Mouse (Mus musculus) limb, embryonic 14.5 days (tissue): ENCODE measurements around the gene Hoxa5. TPM values are rescaled to one million over a fixed set of nuclear protein-coding genes. Genes with fewer than 3 reads are reported as not detected.
A peak's percentile ranks its signal among the peaks of the same experiment; 100 is the strongest.

Experiments
- ATAC-seq: fragments of 200-750 bp; cut with Nextera tagmentation; 2 replicates; pipeline ENCODE4 v1.8.0; 2017; ENCODE audit warnings: low read depth, moderate number of reproducible peaks, moderate TSS enrichment; ENCODE audit not compliant: low FRiP score
- DNase-seq: peaks from one replicate; pipeline ENCODE4 v3.0.0-alpha.2; 2015; ENCODE audit warnings: low spot score
- H3K27ac ChIP-seq: fragments of 300-500 bp; sonication (generic); replicated peaks from 2 replicates; pipeline ENCODE4 v1.5.1; 2014; ENCODE audit warnings: low read depth, mild to moderate bottlenecking, low read length, moderate library complexity, mixed read lengths
- H3K27me3 ChIP-seq: fragments of 300-500 bp; sonication (generic); 2 replicates; pipeline ENCODE4 v1.6.1; 2014; ENCODE audit warnings: low read length, mixed read lengths; ENCODE audit not compliant: control insufficient read depth, insufficient read depth
- H3K36me3 ChIP-seq: fragments of 300-500 bp; sonication (generic); 2 replicates; pipeline ENCODE4 v1.6.1; 2014; ENCODE audit warnings: mild to moderate bottlenecking, low read length, moderate library complexity, mixed read lengths; ENCODE audit not compliant: control insufficient read depth, insufficient read depth
- H3K4me1 ChIP-seq: fragments of 300-500 bp; sonication (generic); 2 replicates; pipeline ENCODE4 v1.6.1; 2014; ENCODE audit warnings: antibody characterized with exemption, low read length, mixed read lengths; ENCODE audit not compliant: control insufficient read depth, insufficient read depth
- H3K4me2 ChIP-seq: fragments of 300-500 bp; sonication (generic); replicated peaks from 2 replicates; pipeline ENCODE4 v1.6.1; 2014; ENCODE audit warnings: low read depth, mild to moderate bottlenecking, low read length, moderate library complexity; ENCODE audit not compliant: severe bottlenecking
- H3K4me3 ChIP-seq: fragments of 300-500 bp; sonication (generic); replicated peaks from 2 replicates; pipeline ENCODE4 v1.5.1; 2014; ENCODE audit warnings: low read length
- H3K9ac ChIP-seq: fragments of 300-500 bp; sonication (generic); 2 replicates; pipeline ENCODE4 v1.6.1; 2014; ENCODE audit warnings: mild to moderate bottlenecking, low read depth, low read length, moderate library complexity; ENCODE audit not compliant: severe bottlenecking
- H3K9me3 ChIP-seq: fragments of 300-500 bp; sonication (generic); 2 replicates; pipeline ENCODE4 v1.6.1; 2016; ENCODE audit warnings: low read length; ENCODE audit not compliant: control insufficient read depth
- POLR2A ChIP-seq: fragments of 200-500 bp; IDR thresholded peaks from 2 replicates; pipeline ENCODE4 v1.8.0; 2012; ENCODE audit warnings: inconsistent platforms, mild to moderate bottlenecking, moderate library complexity, borderline replicate concordance; ENCODE audit not compliant: insufficient read depth, insufficient read length; ENCODE audit errors: extremely low read depth
- WGBS: fragments of 180-500 bp; shearing (Covaris S2); extraction: QIAGEN DNeasy Blood & Tissue Kit; methylation state at CpG from one replicate; pipeline ENCODE4 v1.1.7; 2014; 5-methylcytosine and 5-hydroxymethylcytosine counted together
- polyA plus RNA-seq, 2 experiments: library from polyadenylated mRNA; depleted of rRNA in 1 of 2; stranded (reverse) in 1 of 2; unstranded in 1 of 2; fragments of >200 nt; fragmentation: Nextera tagmentation in 1 of 2; extraction: Ambion mirVana in 1 of 2; gene quantifications; 2 replicates each; pipeline versions ENCODE4 v1.2.1 to v1.2.3; 2012 to 2014

Gene Hoxa5
- polyA plus RNA-seq, 2 experiments = 3.4 to 11.0 TPM

- no peaks in the 10 kb centered on the region for H3K9me3 ChIP-seq
- peaks cover 33% of the 10 kb centered on the region for H3K4me1 ChIP-seq
- peaks cover 5% of the 10 kb centered on the region; the same call in 1 of the 2 replicates for H3K36me3 ChIP-seq
- peak overlapping the region; percentile 27 for H3K4me3 ChIP-seq
- WGBS = 3% methylated on average over 39 of the region's 39 CpGs
- H3K27ac ChIP-seq = no peak overlapping the region
- peak overlapping the region; percentile 40 for H3K4me2 ChIP-seq
- TF ChIP-seq POLR2A = no peak
- peaks cover 88% of the 10 kb centered on the region for H3K27me3 ChIP-seq
- DNase-seq (no peak), ATAC-seq (no peak)
- H3K9ac ChIP-seq = no peak overlapping the region
Measured at GRCm38 (mm10) chr6:52164051-52164625, 40.2 kb downstream of the Hoxa5 start.

DNA sequence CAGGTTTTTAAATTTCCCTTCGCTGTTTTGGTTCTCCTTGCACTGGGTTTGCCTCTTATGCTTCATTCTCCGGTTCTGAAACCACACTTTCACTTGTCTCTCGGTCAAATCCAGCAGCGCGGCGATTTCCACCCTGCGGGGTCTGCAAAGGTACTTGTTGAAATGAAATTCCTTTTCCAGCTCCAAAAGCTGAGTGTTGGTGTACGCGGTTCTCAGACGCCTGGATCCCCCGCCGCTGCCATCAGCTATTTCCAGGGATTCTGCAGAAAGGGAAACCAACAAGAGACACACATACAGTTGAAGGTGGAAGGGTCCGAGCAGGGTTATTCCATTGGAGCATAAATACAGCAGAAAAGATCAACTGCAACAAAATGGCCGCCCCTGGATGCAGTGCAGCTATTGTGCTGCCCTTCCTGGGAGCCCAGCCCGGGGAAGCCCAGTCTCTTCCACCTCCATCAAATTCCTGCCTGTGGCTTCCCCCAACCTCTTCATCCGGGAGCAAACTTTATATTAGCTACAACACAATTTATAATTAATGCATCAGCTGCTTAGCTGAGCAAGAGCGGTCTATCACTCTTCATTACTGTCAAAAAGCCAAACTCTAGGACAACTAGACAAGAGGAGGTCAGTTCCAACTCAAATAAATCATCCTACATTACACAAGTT is 40.9 kb downstream of the Hoxa5 start:
- no peak for DNase-seq
- 25% methylated on average over 17 of the region's 17 CpGs for WGBS
- no peak for ATAC-seq
- Histone ChIP-seq H3K36me3 (peaks cover 2% of the 10 kb centered on the region; the same call in 1 of the 2 replicates), H3K4me3 (0 out of 2 replicates have a peak overlapping the region, but pooled peaks have one; percentile 3), H3K4me2 (peak overlapping the region; percentile 40), H3K4me1 (peaks cover 33% of the 10 kb centered on the region), H3K27me3 (peaks cover 86% of the 10 kb centered on the region), H3K9ac (no peak overlapping the region), H3K27ac (no peak overlapping the region), H3K9me3 (no peaks in the 10 kb centered on the region)
- no peak for TF ChIP-seq POLR2A

DNA sequence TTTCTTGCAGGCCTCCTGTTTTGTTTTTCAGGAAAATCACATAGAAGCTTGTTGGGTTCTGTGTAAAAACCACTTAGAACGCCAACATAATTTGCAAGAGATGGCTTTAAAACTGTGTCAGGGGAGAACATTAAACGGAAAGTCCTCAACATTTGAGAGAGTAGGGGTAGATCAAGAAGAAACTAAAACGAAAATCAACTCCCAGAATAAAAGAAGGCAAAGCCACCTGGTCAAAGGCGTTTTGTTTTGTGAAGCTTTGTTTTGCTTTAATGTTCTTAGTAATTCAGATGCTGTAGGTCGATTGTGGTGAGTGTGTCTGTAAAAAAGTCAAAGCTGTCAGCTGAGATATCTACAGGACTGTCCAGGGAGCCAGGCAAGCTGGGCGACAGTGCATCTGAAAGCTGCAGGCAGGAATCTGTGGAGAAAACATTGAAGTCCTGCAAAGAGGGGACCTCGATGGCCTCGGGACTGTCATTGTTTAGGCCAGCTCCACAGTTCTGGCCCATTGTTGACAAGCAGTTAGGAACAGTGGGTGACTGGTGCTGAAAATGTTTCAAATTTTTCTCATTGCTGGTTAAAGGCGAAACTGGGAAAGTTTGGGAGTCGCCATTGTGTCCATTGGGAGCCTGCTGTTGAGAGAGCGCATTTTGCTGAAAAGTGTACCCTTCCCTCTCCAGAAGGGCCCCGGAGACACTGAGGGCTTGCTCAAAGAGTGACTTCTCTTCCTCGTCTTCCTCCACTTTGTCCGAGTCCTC is 41.6 kb downstream of the Hoxa5 start:
- no peaks in the 10 kb centered on the region for H3K36me3 ChIP-seq
- no peak for TF ChIP-seq POLR2A
- ATAC-seq = no peak
- DNase-seq = no peak
- H3K4me2 ChIP-seq = peak overlapping the region; percentile 40; the same call in 1 of the 2 replicates
- H3K9me3 ChIP-seq = no peaks in the 10 kb centered on the region
- H3K4me3 ChIP-seq = 0 out of 2 replicates have a peak overlapping the region, but pooled peaks have one; percentile 3
- H3K4me1 ChIP-seq = peaks cover 34% of the 10 kb centered on the region
- no peak overlapping the region for H3K27ac ChIP-seq
- peaks cover 86% of the 10 kb centered on the region for H3K27me3 ChIP-seq
- H3K9ac ChIP-seq = no peak overlapping the region
- 43% methylated on average over 14 of the region's 14 CpGs for WGBS

- peaks cover 86% of the 10 kb centered on the region for H3K27me3 ChIP-seq
- 32% methylated on average over 1 of the region's 1 CpGs for WGBS
- H3K4me2 ChIP-seq = no peak overlapping the region
- ATAC-seq (no peak), DNase-seq (no peak)
- no peaks in the 10 kb centered on the region for H3K9me3 ChIP-seq
- H3K27ac ChIP-seq = no peak overlapping the region
- peaks cover 35% of the 10 kb centered on the region for H3K4me1 ChIP-seq
- TF ChIP-seq POLR2A = no peak
- no peaks in the 10 kb centered on the region for H3K36me3 ChIP-seq
- H3K4me3 ChIP-seq = no peak overlapping the region
- H3K9ac ChIP-seq = no peak overlapping the region
Measured at GRCm38 (mm10) chr6:52162093-52162380, 42.4 kb downstream of the Hoxa5 start.

DNA sequence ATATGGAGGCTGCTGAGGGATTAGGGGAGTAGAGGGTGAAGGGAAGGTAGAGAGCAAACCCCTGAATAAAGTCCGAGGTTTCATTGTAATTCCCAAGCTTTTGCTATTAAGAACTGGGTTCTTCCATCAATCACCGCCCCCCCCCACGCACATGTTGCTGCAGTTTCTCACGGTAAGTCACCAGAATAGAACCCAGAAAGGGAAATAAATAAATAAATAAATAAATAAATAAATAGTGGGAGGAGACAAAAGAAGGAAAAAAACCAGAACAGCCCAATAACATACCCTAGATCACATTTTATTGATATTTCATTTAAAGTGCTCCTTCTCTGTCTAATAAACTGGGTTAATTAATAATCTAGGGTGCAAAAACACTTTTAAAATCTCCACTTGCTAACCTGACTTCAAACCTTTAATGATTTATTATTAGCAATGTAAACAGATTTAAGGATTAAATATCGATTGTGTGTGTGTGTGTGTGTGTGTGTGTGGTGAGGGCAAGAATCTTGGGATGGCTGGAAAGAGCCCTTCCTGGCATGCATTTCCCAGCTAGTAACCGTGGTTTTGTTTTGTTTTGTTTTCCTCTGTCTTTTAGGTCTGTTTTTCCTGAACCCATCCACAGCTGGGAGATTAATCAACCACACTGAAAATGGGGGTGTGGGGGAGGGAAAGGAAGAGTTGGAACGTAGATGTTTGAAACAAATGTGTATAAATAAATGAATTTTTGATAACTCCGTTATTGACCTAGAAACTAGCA is 42.9 kb downstream of the Hoxa5 start:
- H3K4me1 ChIP-seq = peaks cover 35% of the 10 kb centered on the region
- peak overlapping the region; percentile 35; the same call in 1 of the 2 replicates for H3K4me2 ChIP-seq
- 0 out of 2 replicates have a peak overlapping the region, but pooled peaks have one; percentile 17 for H3K4me3 ChIP-seq
- peaks cover 86% of the 10 kb centered on the region for H3K27me3 ChIP-seq
- TF ChIP-seq POLR2A = no peak
- H3K9me3 ChIP-seq = no peaks in the 10 kb centered on the region
- no peak overlapping the region for H3K27ac ChIP-seq
- DNase-seq = no peak
- 19% methylated on average over 8 of the region's 8 CpGs for whole genome bisulfite sequencing
- no peak overlapping the region for H3K9ac ChIP-seq
- no peak for ATAC-seq
- H3K36me3 ChIP-seq = no peaks in the 10 kb centered on the region
